Mouse (Mus musculus) brain, adult 10 weeks (tissue): Measurements from ENCODE around the gene Vmn2r7. TPM values are rescaled to one million over a fixed set of nuclear protein-coding genes. Genes with fewer than 3 reads are reported as not detected.

Experiments
- polyA plus RNA-seq: library from polyadenylated mRNA; stranded (reverse); fragments of 350-450 nt; fragmentation: Illumina TruSeq; extraction: RNeasy Lipid Tissue Mini Kit (QIAGEN cat#74804); gene quantifications from one replicate; pipeline ENCODE4 v1.2.3, GENCODE M21; 2015; ENCODE audit warnings: low read depth, low replicate concordance

Gene Vmn2r7
- not detected for polyA plus RNA-seq

DNA sequence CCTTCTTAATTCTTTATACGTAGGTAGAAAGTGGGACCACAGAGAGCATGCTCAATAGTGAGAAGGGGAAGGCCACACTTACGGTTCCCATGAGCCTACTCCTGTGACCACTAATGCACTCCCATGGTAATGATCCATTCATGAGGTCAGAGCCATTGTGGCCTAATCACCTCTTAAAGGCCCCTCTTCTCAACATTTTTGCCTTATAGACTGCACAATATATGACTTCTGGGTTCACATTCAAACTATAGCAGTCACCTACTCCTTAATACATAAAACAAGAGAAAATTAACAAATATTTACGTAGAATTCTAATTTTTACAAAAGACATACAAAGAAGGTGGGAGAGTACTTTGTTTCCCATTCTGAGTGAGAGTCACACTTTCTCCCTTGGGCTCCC, at the start of gene Vmn2r7:
Gene Vmn2r7 (minus strand): TSS at position 101 of the 400 bp plus-strand sequence.

